In genomic region chr17:42876904-42877425, GRCm38 (mm10) we compare ENCODE assay signal across 8 mouse cellular contexts. TPM values are rescaled to one million over a fixed set of nuclear protein-coding genes. Genes with fewer than 3 reads are reported as not detected.
DNase-seq lines count a peak whose midpoint lies in the region; ATAC-seq and TF ChIP-seq lines count a peak whose summit lies in the region.

No protein-coding gene starts in this region.

- peak overlapping the region; percentile 53 to 91; a peak in 3 of 4 replicates for H3K27ac ChIP-seq in heart, embryonic 14.5 days (replicated peaks in 1 of 2; ENCODE audit: control insufficient read depth in 1 of 2, insufficient read depth in 1 of 2, low read depth in 2 of 2, low read length in 2 of 2)
- H3K27ac ChIP-seq in ES-E14 (ENCODE audit: insufficient read depth, low read depth, low read length, poor library complexity, severe bottlenecking): no peak overlapping the region
- H3K27ac ChIP-seq in forebrain, embryonic 16.5 days (ENCODE audit: low read length): peak overlapping the region; percentile 86
- H3K27ac ChIP-seq in macrophage: no peak overlapping the region

- H3K4me3 ChIP-seq in heart, embryonic 14.5 days (ENCODE audit: control insufficient read depth in 1 of 2, insufficient read depth in 1 of 2, low read depth in 1 of 2, low read length in 2 of 2): peak overlapping the region; percentile 68 to 73
- H3K4me3 ChIP-seq in ES-E14 (ENCODE audit: insufficient read depth in 1 of 2, low read depth in 1 of 2, low read length in 2 of 2, poor library complexity in 1 of 2, severe bottlenecking in 1 of 2): peak overlapping the region; percentile 81 to 88; a peak in 3 of 4 replicates
- H3K4me3 ChIP-seq in forebrain, embryonic 16.5 days (replicated peaks; ENCODE audit: low read length): peak overlapping the region; percentile 91
- H3K4me3 ChIP-seq in macrophage (ENCODE audit: inconsistent target): peak overlapping the region; percentile 33

- H3K27me3 ChIP-seq in heart, embryonic 14.5 days (ENCODE audit: control insufficient read depth, insufficient read depth, low read length): no peaks in the 10 kb centered on the region
- H3K27me3 ChIP-seq in forebrain, embryonic 16.5 days (replicated peaks; ENCODE audit: control insufficient read depth, insufficient read depth, low read length): no peaks in the 10 kb centered on the region

- no peaks in the 10 kb centered on the region for H3K9me3 ChIP-seq in heart, embryonic 14.5 days (ENCODE audit: control insufficient read depth, low read length)
- no peaks in the 10 kb centered on the region for H3K9me3 ChIP-seq in ES-E14 (ENCODE audit: control insufficient read depth, insufficient read depth, low read depth, low read length)
- H3K9me3 ChIP-seq in forebrain, embryonic 16.5 days (ENCODE audit: control insufficient read depth, low read length): no peaks in the 10 kb centered on the region

- peaks cover 2 to 18% of the 10 kb centered on the region in 2 experiments; a peak in 3 of 4 replicates for H3K4me1 ChIP-seq in heart, embryonic 14.5 days (ENCODE audit: control insufficient read depth in 2 of 2, insufficient read depth in 2 of 2, low read length in 2 of 2)
- peaks cover 1 to 8% of the 10 kb centered on the region in 2 experiments; a peak in 2 of 4 replicates for H3K4me1 ChIP-seq in ES-E14 (ENCODE audit: control insufficient read depth in 2 of 2, insufficient read depth in 2 of 2, low read length in 2 of 2, poor library complexity in 1 of 2)
- H3K4me1 ChIP-seq in forebrain, embryonic 16.5 days (replicated peaks; ENCODE audit: control insufficient read depth, insufficient read depth, low read length): peaks cover 8% of the 10 kb centered on the region

- H3K9ac ChIP-seq in heart, embryonic 14.5 days (ENCODE audit: low read length): peak overlapping the region; percentile 92
- peak overlapping the region; percentile 51; the same call in 1 of the 2 replicates for H3K9ac ChIP-seq in ES-E14 (ENCODE audit: insufficient read depth, low read depth, low read length, poor library complexity, severe bottlenecking)
- peak overlapping the region; percentile 97 for H3K9ac ChIP-seq in forebrain, embryonic 16.5 days (replicated peaks; ENCODE audit: low read depth, low read length)

- no peak for ATAC-seq in heart, embryonic 14.5 days (ENCODE audit: insufficient number of reproducible peaks, insufficient read depth, low FRiP score, low read depth)
- ATAC-seq in forebrain, embryonic 16.5 days: no peak

- in situ Hi-C loops in ES-E14 (cut with MboI; ENCODE audit: low sequenced_read_pairs in 2 of 2, unreplicated experiment in 2 of 2): no loop called here

- WGBS in heart, embryonic 14.5 days: 28% methylated on average over 13 of the region's 13 CpGs
- 32% methylated on average over 13 of the region's 13 CpGs for WGBS in forebrain, embryonic 16.5 days
- WGBS in macrophage (ENCODE audit: missing documents): 17% methylated on average over 12 of the region's 13 CpGs

- H3K4me2 ChIP-seq in heart, embryonic 14.5 days (ENCODE audit: low read length): peak overlapping the region; percentile 82
- H3K4me2 ChIP-seq in forebrain, embryonic 16.5 days (ENCODE audit: low read length): peak overlapping the region; percentile 94

- DNase-seq in heart, adult 11 months: no peak
- DNase-seq in ES-E14 (ENCODE audit: low read depth, low spot score): no peak
- DNase-seq in adrenal gland, adult 2 months: no peak
- DNase-seq in natural killer cell, adult 2 months (ENCODE audit: low spot score in 2 of 2): no peak
- DNase-seq in spleen, postnatal 4 days (ENCODE audit: low spot score in 2 of 2): no peak

- H3K36me3 ChIP-seq in heart, embryonic 14.5 days (ENCODE audit: control insufficient read depth, insufficient read depth, low read length): no peaks in the 10 kb centered on the region
- H3K36me3 ChIP-seq in ES-E14 (ENCODE audit: control insufficient read depth, insufficient read depth, low read length, poor library complexity, severe bottlenecking) (no peaks in the 10 kb centered on the region), macrophage (ENCODE audit: inconsistent target) (no peaks in the 10 kb centered on the region)
- H3K36me3 ChIP-seq in forebrain, embryonic 16.5 days (ENCODE audit: control insufficient read depth, insufficient read depth): no peaks in the 10 kb centered on the region

- H3K79me2 ChIP-seq in macrophage (ENCODE audit: inconsistent target): peaks cover 40% of the 10 kb centered on the region

TF ChIP-seq in ES-E14, 5 proteins besides CTCF, POLR2A, EP300 and RAD21:
- TF ChIP-seq CHD2 (IDR thresholded peaks at IDR 0.05; ENCODE audit: low read depth, low read length): no peak
- TF ChIP-seq ZNF384 (IDR thresholded peaks at IDR 0.05; ENCODE audit: low read depth, low read length): peak; percentile 60; the same call in 1 of the 2 replicates
- TF ChIP-seq HCFC1 (IDR thresholded peaks at IDR 0.05; ENCODE audit: borderline replicate concordance, insufficient read depth, low read length): no peak
- TF ChIP-seq MAFK (IDR thresholded peaks at IDR 0.05; ENCODE audit: insufficient read depth, low read depth, low read length): no peak
- no peak for TF ChIP-seq ZC3H11A (IDR thresholded peaks at IDR 0.05; ENCODE audit: borderline replicate concordance, low read depth, low read length)

RNA-seq across cellular contexts. Expression of gene Cd2ap, which starts 0.5 kb away (rescaled TPM):
- polyA plus RNA-seq in heart, embryonic 14.5 days (2014; fragmentation: Nextera tagmentation; extraction: Ambion mirVana): 24.2 and 26.1 TPM in 2 replicates
- total RNA-seq in ES-E14 (2012; rRNA removed): 58.7 and 62.3 TPM in 2 replicates
- polyA plus RNA-seq in forebrain, embryonic 16.5 days (2015; fragmentation: Nextera tagmentation; extraction: Ambion mirVana): 7.2 and 7.4 TPM in 2 replicates
- 100 to 1,000 TPM in 18 of 26 experiments, 10 to 100 TPM in 8; 39.7 to 372 (median 133) TPM for total RNA-seq in macrophage (2018; cell fraction: chromatin; rRNA removed)
- 10 to 100 TPM; 34.1 to 65.0 (median 50.3) TPM for total RNA-seq in macrophage (2018; cell fraction: cytosol; rRNA removed)
- total RNA-seq in macrophage (2018; cell fraction: nucleus; rRNA removed): 100 to 1,000 TPM in 14 of 26 experiments, 10 to 100 TPM in 12; 32.7 to 160 (median 100) TPM
- 25.5 to 31.0 TPM (median 28.7 TPM) in 3 replicates for polyA plus RNA-seq in macrophage (2018)
- 10 to 100 TPM; 53.5 to 57.7 TPM for total RNA-seq in adrenal gland, adult 2 months (2021)
- polyA plus RNA-seq in adrenal gland, adult 2 months (2012; rRNA removed): 19.7 and 31.1 TPM in 2 replicates

Comparison
In these comparisons a context has a peak if more than half of its experiments do, and no peak if none do; other contexts are left out.
1. H3K27ac ChIP-seq: peak in heart, embryonic 14.5 days (2 of 2) and forebrain, embryonic 16.5 days (single experiment); none in ES-E14 (single experiment) and macrophage (single experiment).
2. H3K4me3 ChIP-seq: peak in every context shown above with its lines; median percentile 91 in forebrain, embryonic 16.5 days; 84 in ES-E14; 70 in heart, embryonic 14.5 days; 33 in macrophage.
3. Peak in every context shown above with its lines, with median percentiles within 50 percentile points of each other: H3K9ac ChIP-seq.